Mouse (Mus musculus): Measurements from ENCODE around the gene Mcm2.

- TF ChIP-seq CTCF (IDR thresholded peaks at IDR 0.05; ENCODE audit: borderline replicate concordance, insufficient read depth, low read length) = no peak
- TF ChIP-seq POLR2A (IDR thresholded peaks at IDR 0.05; ENCODE audit: low read depth, low read length) = no peak
Observed at GRCm38 (mm10) chr6:88929451-88929850, 30.9 kb upstream of the Mcm2 start.
